Mouse (Mus musculus): Measurements from ENCODE around the gene Tln2. TPM values are rescaled to one million over a fixed set of nuclear protein-coding genes. Genes with fewer than 3 reads are reported as not detected.

Gene Tln2
- polyA plus RNA-seq, 1 experiment = 14.0 TPM

- Histone ChIP-seq H3ac (ENCODE audit: control insufficient read depth, insufficient read length, low read depth) (no peak overlapping the region), H3K27me3 (ENCODE audit: control insufficient read depth, insufficient read depth, insufficient read length) (no peaks in the 10 kb centered on the region), H3K4me3 (ENCODE audit: insufficient read depth, poor library complexity, severe bottlenecking) (no peak overlapping the region), H3K79me2 (ENCODE audit: control insufficient read depth, insufficient read depth) (no peaks in the 10 kb centered on the region), H3K79me3 (ENCODE audit: low read depth) (no peaks in the 10 kb centered on the region), H3K36me3 (ENCODE audit: control insufficient read depth, insufficient read depth) (no peaks in the 10 kb centered on the region)
- TF ChIP-seq USF1 (IDR thresholded peaks at IDR 0.05; ENCODE audit: low read depth) = no peak
- TF ChIP-seq MYOD1 (IDR thresholded peaks at IDR 0.05; ENCODE audit: control insufficient read depth, insufficient read length, low read depth) = no peak
- no peak for TF ChIP-seq MYOG (IDR thresholded peaks at IDR 0.05; ENCODE audit: control insufficient read depth, extremely low read depth, insufficient read length)
- TF ChIP-seq CEBPB (IDR thresholded peaks at IDR 0.05; ENCODE audit: low read depth) = no peak
- no peak for TF ChIP-seq MAX (IDR thresholded peaks at IDR 0.05)
- no peak for TF ChIP-seq FOSL1 (IDR thresholded peaks at IDR 0.05; ENCODE audit: insufficient read depth, low read length, poor library complexity, severe bottlenecking)
- no peak for TF ChIP-seq CTCF (IDR thresholded peaks at IDR 0.05; ENCODE audit: control insufficient read depth, insufficient read depth, insufficient read length)
These were observed 330.5 kb downstream of the Tln2 start for GRCm38 (mm10) chr9:67229033-67229432.

GRCm38 (mm10) chr9:67220388-67220787 is 339.1 kb downstream of the Tln2 start:
- Histone ChIP-seq H3K27me3 (ENCODE audit: control insufficient read depth, insufficient read depth, insufficient read length) (no peaks in the 10 kb centered on the region), H3K36me3 (ENCODE audit: control insufficient read depth, insufficient read depth) (no peaks in the 10 kb centered on the region), H3K79me3 (ENCODE audit: low read depth) (no peaks in the 10 kb centered on the region), H3ac (ENCODE audit: control insufficient read depth, insufficient read length, low read depth) (no peak overlapping the region), H3K4me3 (ENCODE audit: insufficient read depth, poor library complexity, severe bottlenecking) (no peak overlapping the region), H3K79me2 (ENCODE audit: control insufficient read depth, insufficient read depth) (no peaks in the 10 kb centered on the region)
- TF ChIP-seq CTCF (IDR thresholded peaks at IDR 0.05; ENCODE audit: control insufficient read depth, insufficient read depth, insufficient read length) = peak; percentile 18
- TF ChIP-seq FOSL1 (IDR thresholded peaks at IDR 0.05; ENCODE audit: insufficient read depth, low read length, poor library complexity, severe bottlenecking) = no peak
- no peak for TF ChIP-seq MAX (IDR thresholded peaks at IDR 0.05)

GRCm38 (mm10) chr9:67218001-67218400 is 341.5 kb downstream of the Tln2 start:
- TF ChIP-seq MYOD1 (IDR thresholded peaks at IDR 0.05; ENCODE audit: control insufficient read depth, insufficient read length, low read depth) = no peak
- TF ChIP-seq FOSL1 (IDR thresholded peaks at IDR 0.05; ENCODE audit: insufficient read depth, low read length, poor library complexity, severe bottlenecking) = no peak
- no peak for TF ChIP-seq MAX (IDR thresholded peaks at IDR 0.05)
- TF ChIP-seq CEBPB (IDR thresholded peaks at IDR 0.05; ENCODE audit: low read depth) = no peak
- no peak for TF ChIP-seq MYOG (IDR thresholded peaks at IDR 0.05; ENCODE audit: control insufficient read depth, extremely low read depth, insufficient read length)
- TF ChIP-seq USF1 (IDR thresholded peaks at IDR 0.05; ENCODE audit: low read depth) = no peak
- no peak for TF ChIP-seq CTCF (IDR thresholded peaks at IDR 0.05; ENCODE audit: control insufficient read depth, insufficient read depth, insufficient read length)
- H3K27me3 ChIP-seq (ENCODE audit: control insufficient read depth, insufficient read depth, insufficient read length) = no peaks in the 10 kb centered on the region
- H3K79me2 ChIP-seq (ENCODE audit: control insufficient read depth, insufficient read depth) = no peaks in the 10 kb centered on the region
- H3ac ChIP-seq (ENCODE audit: control insufficient read depth, insufficient read length, low read depth) = no peak overlapping the region
- H3K79me3 ChIP-seq (ENCODE audit: low read depth) = no peaks in the 10 kb centered on the region
- no peaks in the 10 kb centered on the region for H3K36me3 ChIP-seq (ENCODE audit: control insufficient read depth, insufficient read depth)
- no peak overlapping the region for H3K4me3 ChIP-seq (ENCODE audit: insufficient read depth, poor library complexity, severe bottlenecking)

GRCm38 (mm10) chr9:67214191-67214985 is 345.1 kb downstream of the Tln2 start:
- H3K79me2 ChIP-seq (ENCODE audit: control insufficient read depth, insufficient read depth) = no peaks in the 10 kb centered on the region
- no peaks in the 10 kb centered on the region for H3K79me3 ChIP-seq (ENCODE audit: low read depth)
- no peaks in the 10 kb centered on the region for H3K36me3 ChIP-seq (ENCODE audit: control insufficient read depth, insufficient read depth)
- no peak overlapping the region for H3ac ChIP-seq (ENCODE audit: control insufficient read depth, insufficient read length, low read depth)
- H3K4me3 ChIP-seq (ENCODE audit: insufficient read depth, poor library complexity, severe bottlenecking) = no peak overlapping the region
- no peak for TF ChIP-seq FOSL1 (IDR thresholded peaks at IDR 0.05; ENCODE audit: insufficient read depth, low read length, poor library complexity, severe bottlenecking)
- TF ChIP-seq CTCF (IDR thresholded peaks at IDR 0.05; ENCODE audit: control insufficient read depth, insufficient read depth, insufficient read length) = no peak
- TF ChIP-seq MYOD1 (IDR thresholded peaks at IDR 0.05; ENCODE audit: control insufficient read depth, insufficient read length, low read depth) = no peak
- TF ChIP-seq USF1 (IDR thresholded peaks at IDR 0.05; ENCODE audit: low read depth) = no peak
- no peak for TF ChIP-seq CEBPB (IDR thresholded peaks at IDR 0.05; ENCODE audit: low read depth)
- TF ChIP-seq MYOG (IDR thresholded peaks at IDR 0.05; ENCODE audit: control insufficient read depth, extremely low read depth, insufficient read length) = no peak
- no peak for TF ChIP-seq MAX (IDR thresholded peaks at IDR 0.05)
- H3K27me3 ChIP-seq (ENCODE audit: control insufficient read depth, insufficient read depth, insufficient read length) = no peaks in the 10 kb centered on the region

GRCm38 (mm10) chr9:67213275-67213674 is 346.2 kb downstream of the Tln2 start:
- Histone ChIP-seq H3K79me3 (ENCODE audit: low read depth) (no peaks in the 10 kb centered on the region), H3K79me2 (ENCODE audit: control insufficient read depth, insufficient read depth) (no peaks in the 10 kb centered on the region), H3K36me3 (ENCODE audit: control insufficient read depth, insufficient read depth) (no peaks in the 10 kb centered on the region), H3K4me3 (ENCODE audit: insufficient read depth, poor library complexity, severe bottlenecking) (no peak overlapping the region), H3K27me3 (ENCODE audit: control insufficient read depth, insufficient read depth, insufficient read length) (no peaks in the 10 kb centered on the region), H3ac (ENCODE audit: control insufficient read depth, insufficient read length, low read depth) (no peak overlapping the region)
- TF ChIP-seq USF1 (IDR thresholded peaks at IDR 0.05; ENCODE audit: low read depth) = no peak
- TF ChIP-seq CTCF (IDR thresholded peaks at IDR 0.05; ENCODE audit: control insufficient read depth, insufficient read depth, insufficient read length) = peak; percentile 84

- no peak for TF ChIP-seq MYOG (IDR thresholded peaks at IDR 0.05; ENCODE audit: control insufficient read depth, extremely low read depth, insufficient read length)
- peak; percentile 85 for TF ChIP-seq MYOD1 (IDR thresholded peaks at IDR 0.05; ENCODE audit: control insufficient read depth, insufficient read length, low read depth)
- no peak for TF ChIP-seq MAX (IDR thresholded peaks at IDR 0.05)
- no peaks in the 10 kb centered on the region for H3K79me2 ChIP-seq (ENCODE audit: control insufficient read depth, insufficient read depth)
- no peak overlapping the region for H3K4me3 ChIP-seq (ENCODE audit: insufficient read depth, poor library complexity, severe bottlenecking)
- no peak overlapping the region for H3ac ChIP-seq (ENCODE audit: control insufficient read depth, insufficient read length, low read depth)
- no peaks in the 10 kb centered on the region for H3K36me3 ChIP-seq (ENCODE audit: control insufficient read depth, insufficient read depth)
- H3K27me3 ChIP-seq (ENCODE audit: control insufficient read depth, insufficient read depth, insufficient read length) = no peaks in the 10 kb centered on the region
- H3K79me3 ChIP-seq (ENCODE audit: low read depth) = no peaks in the 10 kb centered on the region
These were observed 348.3 kb downstream of the Tln2 start for GRCm38 (mm10) chr9:67211220-67211619.

Measured in C2C12 (cell line).